Comparison of ENCODE assay signal across 7 mouse cellular contexts in the genomic region with DNA sequence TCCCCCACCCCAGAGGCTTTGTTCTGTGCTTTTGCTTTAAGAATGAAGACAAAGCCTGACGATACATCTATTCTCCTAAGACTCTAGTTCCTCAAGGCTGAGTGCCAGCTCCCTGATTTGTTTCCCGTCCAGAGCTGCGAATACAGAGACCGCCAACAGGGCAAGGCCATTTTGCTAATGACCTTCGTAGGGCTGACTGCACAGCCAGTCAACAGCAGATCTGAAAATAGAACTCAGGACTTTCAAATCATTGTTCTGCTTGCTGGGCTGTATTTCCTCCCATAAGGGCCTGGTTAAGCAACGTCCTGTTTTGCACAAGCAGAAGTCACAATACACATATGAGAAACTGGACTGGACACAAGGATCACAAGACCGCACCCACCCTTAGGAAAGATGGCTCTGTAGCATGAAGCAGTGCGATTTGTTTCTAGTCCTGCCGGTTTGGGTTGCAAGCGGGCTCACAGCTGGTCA.
DNase-seq lines count a peak whose midpoint lies in the region; ATAC-seq lines count a peak whose summit lies in the region.

No protein-coding gene starts in this region.

- no peak for ATAC-seq in inflammation-experienced regulatory T-cells, adult 6 months

- intact Hi-C loops in left cerebral cortex, postnatal 10 days (cut with DNase I) = no loop called here

- DNase-seq in left cerebral cortex, postnatal 10 days (ENCODE audit: extremely low spot score in 1 of 2, low spot score in 2 of 2) = peak; percentile 27 to 76
- no peak for DNase-seq in left cerebral cortex, adult 11 months (ENCODE audit: low spot score)
- DNase-seq in adrenal gland, postnatal 14 days = peak; percentile 84
- peak; percentile 36 for DNase-seq in gastrocnemius, postnatal 10 days
- peak; percentile 77 for DNase-seq in kidney, postnatal 10 days
- DNase-seq in lung, postnatal 36 days = peak; percentile 77
